Mouse (Mus musculus) stomach, postnatal 0 days (tissue): ENCODE measurements around the gene 0610012G03Rik. TPM values are rescaled to one million over a fixed set of nuclear protein-coding genes. Genes with fewer than 3 reads are reported as not detected.
A peak's percentile ranks its signal among the peaks of the same experiment; 100 is the strongest.

Experiments used
- ATAC-seq: fragments of 200-750 bp; cut with Nextera tagmentation; 2 replicates; pipeline ENCODE4 v1.8.0; 2017; ENCODE audit not compliant: low FRiP score, low TSS enrichment
- DNase-seq: peaks from one replicate; pipeline ENCODE4 v3.0.0-alpha.2; 2016; ENCODE audit warnings: low spot score
- H3K27ac ChIP-seq: fragments of 300-500 bp; sonication (generic); replicated peaks from 2 replicates; pipeline ENCODE4 v1.5.1; 2014; ENCODE audit warnings: mild to moderate bottlenecking, control low read depth
- H3K27me3 ChIP-seq: fragments of 300-500 bp; sonication (generic); 2 replicates; pipeline ENCODE4 v1.6.1; 2014; ENCODE audit warnings: low read length; ENCODE audit not compliant: control insufficient read depth, insufficient read depth
- H3K36me3 ChIP-seq: fragments of 300-500 bp; sonication (generic); 2 replicates; pipeline ENCODE4 v1.6.1; 2014; ENCODE audit warnings: low read length, mixed read lengths; ENCODE audit not compliant: control insufficient read depth, insufficient read depth
- H3K4me1 ChIP-seq: fragments of 300-500 bp; sonication (generic); replicated peaks from 2 replicates; pipeline ENCODE4 v1.6.1; 2014; ENCODE audit warnings: antibody characterized with exemption; ENCODE audit not compliant: control insufficient read depth, insufficient read depth
- H3K4me2 ChIP-seq: fragments of 300-500 bp; sonication (generic); replicated peaks from 2 replicates; pipeline ENCODE4 v1.6.1; 2014; ENCODE audit warnings: low read depth, mild to moderate bottlenecking, control low read depth, moderate library complexity
- H3K4me3 ChIP-seq: fragments of 300-500 bp; sonication (generic); 2 replicates; pipeline ENCODE4 v1.5.1; 2014; ENCODE audit warnings: low read depth, low read length, control low read depth
- H3K9ac ChIP-seq: fragments of 300-500 bp; sonication (generic); 2 replicates; pipeline ENCODE4 v1.6.1; 2014; ENCODE audit warnings: mild to moderate bottlenecking, low read length, control low read depth, mixed read lengths
- H3K9me3 ChIP-seq: fragments of 300-500 bp; sonication (generic); 2 replicates; pipeline ENCODE4 v1.6.1; 2016; ENCODE audit warnings: low read length; ENCODE audit not compliant: control insufficient read depth
- CTCF ChIP-seq: IDR thresholded peaks from 2 replicates; pipeline ENCODE4 v1.5.1; 2016; ENCODE audit warnings: antibody characterized with exemption, low read depth, mild to moderate bottlenecking, moderate library complexity
- EP300 ChIP-seq: optimal IDR thresholded peaks from 2 replicates; pipeline ENCODE3; 2016; ENCODE audit warnings: antibody characterized with exemption
- WGBS: fragments of 180-500 bp; shearing (Covaris S2); extraction: QIAGEN DNeasy Blood & Tissue Kit; methylation state at CpG from one replicate; pipeline ENCODE4 v1.1.7; 2014; 5-methylcytosine and 5-hydroxymethylcytosine counted together
- polyA plus RNA-seq: library from polyadenylated mRNA; unstranded; fragments of >200 nt; fragmentation: Nextera tagmentation; extraction: Ambion mirVana; gene quantifications from 2 replicates; pipeline ENCODE4 v1.2.1, GENCODE M21; 2015

Gene 0610012G03Rik
- polyA plus RNA-seq, result 109 and 112 TPM in 2 replicates

GRCm38 (mm10) chr16:31948345-31948774 is at the start of gene 0610012G03Rik, which contains the start of gene Ncbp2:
TSS of gene 0610012G03Rik (minus strand) at chr16:31948494.
TSS of gene Ncbp2 (plus strand) at chr16:31948513.
- Histone ChIP-seq H3K4me1 (no peaks in the 10 kb centered on the region; the same call in 1 of the 2 replicates), H3K9me3 (no peaks in the 10 kb centered on the region), H3K36me3 (no peaks in the 10 kb centered on the region; the same call in 1 of the 2 replicates), H3K4me3 (peak within 1 kb of the TSS; percentile 92), H3K27ac (peak within 1 kb of the TSS; percentile 95), H3K9ac (peak within 1 kb of the TSS; percentile 95), H3K27me3 (no peaks in the 10 kb centered on the region), H3K4me2 (peak within 1 kb of the TSS; percentile 62)
- TF ChIP-seq EP300, result no peak
- TF ChIP-seq CTCF, result peak; percentile 23; the same call in 1 of the 2 replicates
- WGBS, result under 1% methylated on average over 55 of the region's 55 CpGs
- DNase-seq, result peak; percentile 97
- ATAC-seq, result peak; percentile 93

GRCm38 (mm10) chr16:31996371-31996770 is 48.1 kb upstream of the 0610012G03Rik start:
- Histone ChIP-seq H3K4me3 (no peak overlapping the region), H3K9ac (no peak overlapping the region), H3K4me2 (no peak overlapping the region), H3K27ac (no peak overlapping the region), H3K27me3 (no peaks in the 10 kb centered on the region), H3K36me3 (no peaks in the 10 kb centered on the region; the same call in 1 of the 2 replicates), H3K4me1 (no peaks in the 10 kb centered on the region), H3K9me3 (no peaks in the 10 kb centered on the region)
- ATAC-seq (no peak), DNase-seq (no peak)
- 76% methylated on average over 5 of the region's 5 CpGs for WGBS
- TF ChIP-seq EP300 (no peak), CTCF (no peak)

- H3K9me3 ChIP-seq, result no peaks in the 10 kb centered on the region
- H3K36me3 ChIP-seq, result peaks cover 6% of the 10 kb centered on the region; the same call in 1 of the 2 replicates
- no peak overlapping the region for H3K27ac ChIP-seq
- ATAC-seq (no peak), DNase-seq (no peak)
- no peak overlapping the region for H3K9ac ChIP-seq
- no peak overlapping the region for H3K4me2 ChIP-seq
- H3K4me3 ChIP-seq, result no peak overlapping the region
- H3K4me1 ChIP-seq, result no peaks in the 10 kb centered on the region
- TF ChIP-seq CTCF, result no peak
- H3K27me3 ChIP-seq, result no peaks in the 10 kb centered on the region
Observed at GRCm38 (mm10) chr16:31993946-31994345, 45.7 kb upstream of the 0610012G03Rik start.

- no peaks in the 10 kb centered on the region for H3K27me3 ChIP-seq
- no peak for ATAC-seq
- TF ChIP-seq CTCF (no peak), EP300 (no peak)
- DNase-seq, result no peak
- no peak overlapping the region for H3K4me2 ChIP-seq
- H3K4me3 ChIP-seq, result no peak overlapping the region
- no peaks in the 10 kb centered on the region for H3K9me3 ChIP-seq
- H3K27ac ChIP-seq, result no peak overlapping the region
- 94% methylated on average over 4 of the region's 4 CpGs for WGBS
- peaks cover 6% of the 10 kb centered on the region; the same call in 1 of the 2 replicates for H3K36me3 ChIP-seq
- no peak overlapping the region for H3K9ac ChIP-seq
- no peaks in the 10 kb centered on the region for H3K4me1 ChIP-seq
Observed at GRCm38 (mm10) chr16:31993195-31993594, 44.9 kb upstream of the 0610012G03Rik start.

- DNase-seq (no peak), ATAC-seq (no peak)
- no peak overlapping the region for H3K9ac ChIP-seq
- no peaks in the 10 kb centered on the region for H3K27me3 ChIP-seq
- H3K4me1 ChIP-seq, result no peaks in the 10 kb centered on the region
- H3K36me3 ChIP-seq, result peaks cover 6% of the 10 kb centered on the region; the same call in 1 of the 2 replicates
- 47% methylated on average over 1 of the region's 1 CpGs for WGBS
- no peak overlapping the region for H3K4me2 ChIP-seq
- H3K4me3 ChIP-seq, result no peak overlapping the region
- H3K9me3 ChIP-seq, result no peaks in the 10 kb centered on the region
- H3K27ac ChIP-seq, result no peak overlapping the region
- no peak for TF ChIP-seq EP300
- peak; percentile 38; the same call in 1 of the 2 replicates for TF ChIP-seq CTCF
Observed at GRCm38 (mm10) chr16:31992039-31992438, 43.7 kb upstream of the 0610012G03Rik start.

GRCm38 (mm10) chr16:31980946-31981345 is 32.7 kb upstream of the 0610012G03Rik start:
- no peak overlapping the region for H3K4me2 ChIP-seq
- H3K9me3 ChIP-seq, result no peaks in the 10 kb centered on the region
- no peak overlapping the region for H3K4me3 ChIP-seq
- H3K4me1 ChIP-seq, result no peaks in the 10 kb centered on the region
- H3K36me3 ChIP-seq, result no peaks in the 10 kb centered on the region; the same call in 1 of the 2 replicates
- ATAC-seq (no peak), DNase-seq (no peak)
- H3K9ac ChIP-seq, result no peak overlapping the region
- no peaks in the 10 kb centered on the region for H3K27me3 ChIP-seq
- 85% methylated on average over 5 of the region's 5 CpGs for WGBS
- no peak overlapping the region for H3K27ac ChIP-seq
- TF ChIP-seq CTCF, result no peak
- TF ChIP-seq EP300, result no peak
